Mouse (Mus musculus): ENCODE measurements around the gene Gmnn. TPM values are rescaled to one million over a fixed set of nuclear protein-coding genes. Genes with fewer than 3 reads are reported as not detected.

Gmnn gene
- polyA plus RNA-seq, 1 experiment from 2014 or later, result 102 TPM

GRCm38 (mm10) chr13:24702128-24702527 is 59.6 kb downstream of the Gmnn start:
- Histone ChIP-seq H3K27me3 (replicated peaks) (no peaks in the 10 kb centered on the region), H3K9ac (no peak overlapping the region), H3K36me3 (peaks cover 35% of the 10 kb centered on the region), H3K4me3 (no peak overlapping the region), H3K4me1 (no peaks in the 10 kb centered on the region), H3K4me2 (no peak overlapping the region), H3K27ac (replicated peaks) (no peak overlapping the region), H3K9me3 (no peaks in the 10 kb centered on the region)
- WGBS, result 66% methylated on average over 5 of the region's 5 CpGs
- ATAC-seq (ENCODE audit: extremely low read depth, insufficient number of reproducible peaks, low FRiP score, low TSS enrichment), result no peak

Other genes with a start within 250 kb of the Gmnn start
- 10.1 and 10.8 TPM in 2 replicates for gene Ripor2, start 179.7 kb downstream of the Gmnn start, polyA plus RNA-seq (2015; fragmentation: Nextera tagmentation; extraction: Ambion mirVana)
- gene Armh2, start 20.7 kb downstream of the Gmnn start, polyA plus RNA-seq (2015; fragmentation: Nextera tagmentation; extraction: Ambion mirVana), result not detected in 2 replicates
- gene BC005537, start 39.7 kb upstream of the Gmnn start, polyA plus RNA-seq (2015; fragmentation: Nextera tagmentation; extraction: Ambion mirVana), result 8.5 and 10.5 TPM in 2 replicates
- 210 and 242 TPM in 2 replicates for gene Acot13, start 69.6 kb upstream of the Gmnn start, polyA plus RNA-seq (2015; fragmentation: Nextera tagmentation; extraction: Ambion mirVana)
- gene Tdp2, start 69.8 kb upstream of the Gmnn start, polyA plus RNA-seq (2015; fragmentation: Nextera tagmentation; extraction: Ambion mirVana), result 30.4 and 34.0 TPM in 2 replicates
- gene D130043K22Rik, start 83.2 kb upstream of the Gmnn start, polyA plus RNA-seq (2015; fragmentation: Nextera tagmentation; extraction: Ambion mirVana), result 0.05 and 0.20 TPM in 2 replicates
- 10.6 and 10.7 TPM in 2 replicates for gene Aldh5a1, start 175.7 kb upstream of the Gmnn start, polyA plus RNA-seq (2015; fragmentation: Nextera tagmentation; extraction: Ambion mirVana)
- gene Gpld1, start 181.2 kb upstream of the Gmnn start, polyA plus RNA-seq (2015; fragmentation: Nextera tagmentation; extraction: Ambion mirVana), result 0.24 and 0.33 TPM in 2 replicates

All from heart, embryonic 13.5 days (tissue).